Mouse (Mus musculus): ENCODE results near the gene Acox3. TPM values are rescaled to one million over a fixed set of nuclear protein-coding genes. Genes with fewer than 3 reads are reported as not detected.

The Acox3 gene
- polyA plus RNA-seq, 1 experiment from 2014 or later: 12.7 TPM

GRCm38 (mm10) chr5:35641961-35642584, 59.2 kb downstream of the Acox3 start:
- no peak overlapping the region for H3K9ac ChIP-seq (replicated peaks)
- no peak overlapping the region for H3K4me3 ChIP-seq (replicated peaks)
- no peaks in the 10 kb centered on the region for H3K36me3 ChIP-seq
- H3K4me2 ChIP-seq: no peak overlapping the region
- no peak overlapping the region for H3K27ac ChIP-seq (replicated peaks)
- WGBS: 54% methylated on average over 10 of the region's 10 CpGs
- H3K9me3 ChIP-seq (replicated peaks): no peaks in the 10 kb centered on the region
- H3K4me1 ChIP-seq: 0 out of 2 replicates have a peak, but pooled peaks cover 3% of the 10 kb centered on the region
- H3K27me3 ChIP-seq (replicated peaks): no peaks in the 10 kb centered on the region
- no peak for ATAC-seq (ENCODE audit: low FRiP score)

- no peak overlapping the region for H3K4me2 ChIP-seq
- no peaks in the 10 kb centered on the region for H3K36me3 ChIP-seq
- H3K4me3 ChIP-seq (replicated peaks): no peak overlapping the region
- WGBS: 82% methylated on average over 9 of the region's 9 CpGs
- no peak for ATAC-seq (ENCODE audit: low FRiP score)
- no peaks in the 10 kb centered on the region for H3K27me3 ChIP-seq (replicated peaks)
- H3K9me3 ChIP-seq (replicated peaks): no peaks in the 10 kb centered on the region
- 0 out of 2 replicates have a peak, but pooled peaks cover 3% of the 10 kb centered on the region for H3K4me1 ChIP-seq
- H3K27ac ChIP-seq (replicated peaks): no peak overlapping the region
- H3K9ac ChIP-seq (replicated peaks): no peak overlapping the region
Measured at GRCm38 (mm10) chr5:35643401-35644048, 60.7 kb downstream of the Acox3 start.

- no peak overlapping the region for H3K27ac ChIP-seq (replicated peaks)
- H3K4me2 ChIP-seq: no peak overlapping the region
- 76% methylated on average over 4 of the region's 4 CpGs for WGBS
- no peaks in the 10 kb centered on the region for H3K36me3 ChIP-seq
- no peaks in the 10 kb centered on the region for H3K9me3 ChIP-seq (replicated peaks)
- 0 out of 2 replicates have a peak, but pooled peaks cover 3% of the 10 kb centered on the region for H3K4me1 ChIP-seq
- H3K4me3 ChIP-seq (replicated peaks): no peak overlapping the region
- no peak for ATAC-seq (ENCODE audit: low FRiP score)
- no peaks in the 10 kb centered on the region for H3K27me3 ChIP-seq (replicated peaks)
- H3K9ac ChIP-seq (replicated peaks): no peak overlapping the region
Measured at GRCm38 (mm10) chr5:35644082-35644481, 61.2 kb downstream of the Acox3 start.

- Histone ChIP-seq H3K27ac (replicated peaks) (no peak overlapping the region), H3K4me3 (replicated peaks) (no peak overlapping the region), H3K27me3 (replicated peaks) (no peaks in the 10 kb centered on the region), H3K9ac (replicated peaks) (no peak overlapping the region), H3K4me2 (no peak overlapping the region), H3K4me1 (0 out of 2 replicates have a peak, but pooled peaks cover 3% of the 10 kb centered on the region), H3K36me3 (no peaks in the 10 kb centered on the region), H3K9me3 (replicated peaks) (no peaks in the 10 kb centered on the region)
- ATAC-seq (ENCODE audit: low FRiP score): no peak
- 87% methylated on average over 6 of the region's 6 CpGs for WGBS
Measured at GRCm38 (mm10) chr5:35645938-35646493, 63.2 kb downstream of the Acox3 start.

GRCm38 (mm10) chr5:35646927-35647326, 64.1 kb downstream of the Acox3 start:
- WGBS: 91% methylated on average over 1 of the region's 1 CpGs
- H3K4me3 ChIP-seq (replicated peaks): no peak overlapping the region
- H3K4me2 ChIP-seq: no peak overlapping the region
- 0 out of 2 replicates have a peak, but pooled peaks cover 2% of the 10 kb centered on the region for H3K4me1 ChIP-seq
- ATAC-seq (ENCODE audit: low FRiP score): no peak
- H3K27ac ChIP-seq (replicated peaks): no peak overlapping the region
- H3K36me3 ChIP-seq: no peaks in the 10 kb centered on the region
- no peak overlapping the region for H3K9ac ChIP-seq (replicated peaks)
- no peaks in the 10 kb centered on the region for H3K9me3 ChIP-seq (replicated peaks)
- H3K27me3 ChIP-seq (replicated peaks): no peaks in the 10 kb centered on the region

- Histone ChIP-seq H3K9ac (replicated peaks) (no peak overlapping the region), H3K4me3 (replicated peaks) (no peak overlapping the region), H3K27me3 (replicated peaks) (no peaks in the 10 kb centered on the region), H3K4me1 (no peaks in the 10 kb centered on the region), H3K4me2 (no peak overlapping the region), H3K27ac (replicated peaks) (no peak overlapping the region), H3K36me3 (no peaks in the 10 kb centered on the region), H3K9me3 (replicated peaks) (no peaks in the 10 kb centered on the region)
- no peak for ATAC-seq (ENCODE audit: low FRiP score)
- 63% methylated on average over 4 of the region's 4 CpGs for WGBS
Measured at GRCm38 (mm10) chr5:35647562-35647961, 64.7 kb downstream of the Acox3 start.

GRCm38 (mm10) chr5:35648230-35648629, 65.4 kb downstream of the Acox3 start:
- no peak for ATAC-seq (ENCODE audit: low FRiP score)
- no peaks in the 10 kb centered on the region for H3K27me3 ChIP-seq (replicated peaks)
- no peak overlapping the region for H3K9ac ChIP-seq (replicated peaks)
- H3K27ac ChIP-seq (replicated peaks): no peak overlapping the region
- H3K4me1 ChIP-seq: no peaks in the 10 kb centered on the region
- H3K9me3 ChIP-seq (replicated peaks): no peaks in the 10 kb centered on the region
- no peak overlapping the region for H3K4me3 ChIP-seq (replicated peaks)
- no peak overlapping the region for H3K4me2 ChIP-seq
- 66% methylated on average over 2 of the region's 2 CpGs for WGBS
- no peaks in the 10 kb centered on the region for H3K36me3 ChIP-seq

- H3K4me2 ChIP-seq: no peak overlapping the region
- no peak for ATAC-seq (ENCODE audit: low FRiP score)
- H3K36me3 ChIP-seq: no peaks in the 10 kb centered on the region
- 85% methylated on average over 3 of the region's 3 CpGs for WGBS
- no peak overlapping the region for H3K27ac ChIP-seq (replicated peaks)
- H3K27me3 ChIP-seq (replicated peaks): no peaks in the 10 kb centered on the region
- no peaks in the 10 kb centered on the region for H3K9me3 ChIP-seq (replicated peaks)
- no peaks in the 10 kb centered on the region for H3K4me1 ChIP-seq
- no peak overlapping the region for H3K9ac ChIP-seq (replicated peaks)
- no peak overlapping the region for H3K4me3 ChIP-seq (replicated peaks)
Measured at GRCm38 (mm10) chr5:35652319-35652718, 69.5 kb downstream of the Acox3 start.

GRCm38 (mm10) chr5:35652872-35653271, 70.0 kb downstream of the Acox3 start:
- Histone ChIP-seq H3K9me3 (replicated peaks) (no peaks in the 10 kb centered on the region), H3K27me3 (replicated peaks) (no peaks in the 10 kb centered on the region), H3K4me2 (no peak overlapping the region), H3K27ac (replicated peaks) (no peak overlapping the region), H3K9ac (replicated peaks) (no peak overlapping the region), H3K4me1 (no peaks in the 10 kb centered on the region), H3K36me3 (no peaks in the 10 kb centered on the region), H3K4me3 (replicated peaks) (no peak overlapping the region)
- ATAC-seq (ENCODE audit: low FRiP score): no peak
- 92% methylated on average over 13 of the region's 13 CpGs for WGBS

- H3K4me1 ChIP-seq: no peaks in the 10 kb centered on the region
- 77% methylated on average over 9 of the region's 9 CpGs for WGBS
Measured at GRCm38 (mm10) chr5:35653743-35654395, 71.0 kb downstream of the Acox3 start.

GRCm38 (mm10) chr5:35655753-35656485, 73.1 kb downstream of the Acox3 start:
- Histone ChIP-seq H3K27ac (replicated peaks) (no peak overlapping the region), H3K9ac (replicated peaks) (no peak overlapping the region), H3K27me3 (replicated peaks) (no peaks in the 10 kb centered on the region), H3K36me3 (no peaks in the 10 kb centered on the region), H3K4me3 (replicated peaks) (no peak overlapping the region), H3K4me1 (no peaks in the 10 kb centered on the region), H3K9me3 (replicated peaks) (no peaks in the 10 kb centered on the region), H3K4me2 (no peak overlapping the region)
- WGBS: 90% methylated on average over 10 of the region's 10 CpGs
- no peak for ATAC-seq (ENCODE audit: low FRiP score)

More at GRCm38 (mm10) chr5:35653743-35654395, 71.0 kb downstream of the Acox3 start:
- Histone ChIP-seq H3K27me3 (replicated peaks) (no peaks in the 10 kb centered on the region), H3K36me3 (no peaks in the 10 kb centered on the region), H3K9ac (replicated peaks) (no peak overlapping the region), H3K4me2 (no peak overlapping the region), H3K27ac (replicated peaks) (no peak overlapping the region), H3K9me3 (replicated peaks) (no peaks in the 10 kb centered on the region), H3K4me3 (replicated peaks) (no peak overlapping the region)
- ATAC-seq (ENCODE audit: low FRiP score): no peak
